Mouse (Mus musculus): Measurements from ENCODE around the gene Cpxm1. TPM values are rescaled to one million over a fixed set of nuclear protein-coding genes. Genes with fewer than 3 reads are reported as not detected.
"Not testable (repeated sequence)": the region's sequence is repeated elsewhere in the genome, so short reads cannot be mapped to it uniquely, and the experiment has no call there.

The Cpxm1 gene
- polyA plus RNA-seq, 1 experiment from 2014 or later: 30.8 TPM

DNA sequence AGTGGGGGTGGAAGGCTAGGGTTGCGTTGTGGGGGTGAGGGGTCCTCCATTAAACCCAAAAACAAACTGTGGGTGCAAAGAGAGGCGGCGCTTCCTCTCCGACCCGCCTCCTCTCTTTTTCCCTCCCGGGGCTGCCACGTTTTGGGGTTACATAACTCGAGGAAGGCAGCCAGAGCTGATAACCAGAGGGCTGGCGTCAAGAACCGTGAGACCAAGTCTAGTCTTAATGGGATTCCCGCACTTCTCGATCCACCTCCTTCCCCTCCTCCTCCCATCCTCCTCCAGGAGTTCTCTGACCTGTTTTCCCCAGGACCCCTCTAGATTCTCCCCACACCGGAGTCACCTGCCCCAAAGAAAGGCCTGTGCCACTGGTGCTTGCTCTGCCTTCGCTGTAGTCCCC, 717 bp upstream of the Cpxm1 start:
- no peak overlapping the region for H3K27ac ChIP-seq
- peak overlapping the region; percentile 69 for H3K4me3 ChIP-seq
- H3K36me3 ChIP-seq: no peaks in the 10 kb centered on the region
- 12% methylated on average over 14 of the region's 14 CpGs for WGBS
- H3K9ac ChIP-seq: no peak overlapping the region; the same call in 1 of the 2 replicates
- H3K27me3 ChIP-seq: peaks cover 21% of the 10 kb centered on the region
- no peak for ATAC-seq (replicated peaks; ENCODE audit: insufficient number of reproducible peaks, insufficient read depth, low FRiP score, low read depth)
- no peaks in the 10 kb centered on the region for H3K9me3 ChIP-seq (replicated peaks)
- H3K4me1 ChIP-seq (replicated peaks): peaks cover 18% of the 10 kb centered on the region
- peak overlapping the region; percentile 98 for H3K4me2 ChIP-seq

DNA sequence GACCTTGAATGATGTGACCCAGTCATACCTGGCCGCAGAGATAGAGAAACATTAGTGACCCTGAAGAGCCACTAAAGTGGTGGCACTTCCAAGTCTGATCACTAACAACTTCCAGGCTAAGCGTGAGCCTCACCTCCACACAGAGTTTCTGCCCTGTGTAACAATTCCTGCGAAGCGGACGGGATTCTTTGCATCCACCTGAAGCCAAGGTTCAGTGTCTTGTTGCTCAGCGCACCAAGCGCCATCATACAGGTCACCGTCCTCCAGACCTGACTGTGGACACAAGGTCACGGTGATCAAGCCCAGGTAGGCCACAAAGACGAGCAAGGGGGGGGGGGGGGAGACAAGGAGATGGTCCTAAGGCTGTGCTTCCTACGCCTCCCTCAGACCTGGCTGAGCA, 1.7 kb downstream of the Cpxm1 start:
- Histone ChIP-seq H3K4me3 (no peak overlapping the region), H3K36me3 (no peaks in the 10 kb centered on the region), H3K4me2 (no peak overlapping the region), H3K9ac (no peak overlapping the region), H3K27ac (no peak overlapping the region), H3K27me3 (peaks cover 21% of the 10 kb centered on the region), H3K9me3 (replicated peaks) (no peaks in the 10 kb centered on the region), H3K4me1 (replicated peaks) (peaks cover 18% of the 10 kb centered on the region)
- WGBS: 95% methylated on average over 11 of the region's 11 CpGs
- no peak for ATAC-seq (replicated peaks; ENCODE audit: insufficient number of reproducible peaks, insufficient read depth, low FRiP score, low read depth)

DNA sequence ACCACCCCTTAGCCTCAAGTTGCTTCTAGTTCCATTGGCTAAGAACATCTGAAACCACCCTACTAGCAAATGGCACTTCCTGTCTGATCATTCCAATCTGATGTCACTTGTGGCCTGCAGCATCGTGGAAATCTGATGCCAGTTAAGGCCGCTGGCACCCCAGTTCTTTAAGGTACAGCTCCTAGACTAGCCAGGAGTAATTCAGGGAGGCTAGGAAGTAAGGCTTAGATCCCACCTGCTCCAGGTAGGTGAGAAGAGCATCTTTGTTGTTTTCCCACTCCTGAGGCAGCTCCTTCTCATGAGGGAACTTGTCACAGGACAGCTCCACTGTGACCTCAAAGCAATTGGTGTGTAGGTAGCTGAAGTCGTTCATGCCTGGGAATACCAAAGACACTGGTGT, 4.5 kb downstream of the Cpxm1 start:
- no peaks in the 10 kb centered on the region for H3K9me3 ChIP-seq (replicated peaks)
- H3K4me2 ChIP-seq: no peak overlapping the region
- no peak overlapping the region for H3K9ac ChIP-seq
- 0 out of 2 replicates have a peak, but pooled peaks cover 10% of the 10 kb centered on the region for H3K27me3 ChIP-seq
- WGBS: 76% methylated on average over 3 of the region's 3 CpGs
- peaks cover 12% of the 10 kb centered on the region for H3K4me1 ChIP-seq (replicated peaks)
- H3K27ac ChIP-seq: no peak overlapping the region
- no peak for ATAC-seq (replicated peaks; ENCODE audit: insufficient number of reproducible peaks, insufficient read depth, low FRiP score, low read depth)
- no peaks in the 10 kb centered on the region for H3K36me3 ChIP-seq
- H3K4me3 ChIP-seq: no peak overlapping the region

DNA sequence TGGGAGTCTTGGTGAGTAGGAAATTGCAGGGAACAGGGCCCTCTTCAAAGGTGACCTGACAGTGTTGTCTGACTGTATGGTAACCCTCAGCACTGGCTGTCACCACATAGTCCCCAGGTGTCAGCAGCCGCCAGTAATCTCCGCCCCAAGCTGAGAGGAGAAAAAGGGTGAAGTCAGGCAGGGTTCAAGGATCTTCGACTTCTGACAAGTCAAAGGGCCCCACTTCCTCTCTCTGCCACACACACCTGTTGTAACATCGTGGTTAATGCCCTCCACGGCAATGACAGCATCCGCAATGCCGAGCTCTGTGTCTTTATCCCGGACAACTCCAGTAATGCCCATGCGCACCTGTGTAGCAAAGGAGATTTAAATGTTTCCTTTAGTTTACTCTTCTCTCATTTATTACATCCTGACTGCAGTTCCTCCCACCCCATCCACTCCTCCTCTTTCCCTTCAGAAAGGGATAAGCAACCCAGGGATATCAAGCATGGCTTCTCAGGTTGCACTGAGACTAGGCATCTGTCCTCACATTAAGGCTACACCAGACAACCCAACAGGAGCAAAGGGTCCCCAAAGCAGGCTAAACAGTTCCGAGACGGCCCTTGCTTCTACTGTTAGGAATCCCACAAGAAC, 6.3 kb downstream of the Cpxm1 start:
- Histone ChIP-seq H3K27ac (no peak overlapping the region), H3K4me1 (replicated peaks) (no peaks in the 10 kb centered on the region), H3K9me3 (replicated peaks) (no peaks in the 10 kb centered on the region), H3K27me3 (no peaks in the 10 kb centered on the region), H3K4me3 (no peak overlapping the region), H3K36me3 (no peaks in the 10 kb centered on the region), H3K9ac (no peak overlapping the region), H3K4me2 (no peak overlapping the region)
- WGBS: 73% methylated on average over 11 of the region's 11 CpGs
- no peak for ATAC-seq (replicated peaks; ENCODE audit: insufficient number of reproducible peaks, insufficient read depth, low FRiP score, low read depth)

DNA sequence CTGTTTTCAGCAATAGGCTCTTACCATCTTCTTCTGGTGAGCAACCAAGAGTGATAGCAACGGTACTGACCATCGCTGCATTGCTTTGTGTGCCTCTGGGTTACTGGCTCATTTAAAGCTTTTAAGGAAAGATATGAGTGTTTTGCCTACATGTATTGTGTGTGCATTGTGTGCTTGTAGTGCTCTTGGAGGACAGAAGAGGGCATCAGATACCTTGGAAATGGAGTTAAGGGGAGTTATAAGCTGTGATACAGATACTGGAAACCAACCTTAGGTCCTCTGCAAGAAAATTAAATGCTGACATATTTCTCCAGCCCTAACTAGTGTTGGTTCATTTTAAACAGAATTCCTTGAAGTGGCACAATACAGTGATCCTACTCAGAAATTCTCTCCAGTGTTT, 8.6 kb downstream of the Cpxm1 start:
- H3K9me3 ChIP-seq (replicated peaks): no peaks in the 10 kb centered on the region
- H3K4me2 ChIP-seq: no peak overlapping the region
- H3K27me3 ChIP-seq: no peaks in the 10 kb centered on the region
- no peak overlapping the region for H3K4me3 ChIP-seq
- H3K27ac ChIP-seq: no peak overlapping the region
- H3K9ac ChIP-seq: no peak overlapping the region
- no peak for ATAC-seq (replicated peaks; ENCODE audit: insufficient number of reproducible peaks, insufficient read depth, low FRiP score, low read depth)
- no peaks in the 10 kb centered on the region for H3K36me3 ChIP-seq
- 83% methylated on average over 2 of the region's 2 CpGs for WGBS
- no peaks in the 10 kb centered on the region for H3K4me1 ChIP-seq (replicated peaks)

DNA sequence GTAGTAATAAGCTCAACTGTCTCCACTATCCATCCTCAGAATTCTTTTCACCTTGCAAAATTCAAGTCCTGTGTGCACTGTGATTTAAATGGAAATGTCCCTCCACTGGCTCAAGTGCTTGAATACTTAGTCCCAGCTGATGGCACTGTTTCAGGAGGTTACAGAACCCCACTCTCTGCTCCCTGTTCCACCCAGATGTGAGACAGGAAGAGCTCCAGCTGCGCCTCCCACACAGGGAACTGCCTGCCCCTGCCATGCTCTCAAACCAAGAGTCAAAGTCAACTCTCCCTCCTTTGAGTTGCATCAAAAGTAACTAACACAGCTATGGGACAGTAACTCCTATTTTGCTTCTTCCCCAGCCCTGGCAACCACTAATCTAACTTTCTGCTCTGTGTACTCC, 11.2 kb downstream of the Cpxm1 start:
- WGBS: 57% methylated on average over 1 of the region's 1 CpGs
- Histone ChIP-seq H3K36me3 (no peaks in the 10 kb centered on the region), H3K9ac (no peak overlapping the region), H3K4me2 (no peak overlapping the region), H3K4me1 (replicated peaks) (no peaks in the 10 kb centered on the region), H3K4me3 (no peak overlapping the region), H3K27me3 (peaks cover 2% of the 10 kb centered on the region; the same call in 1 of the 2 replicates), H3K27ac (no peak overlapping the region), H3K9me3 (replicated peaks) (no peaks in the 10 kb centered on the region)
- no peak for ATAC-seq (replicated peaks; ENCODE audit: insufficient number of reproducible peaks, insufficient read depth, low FRiP score, low read depth)

DNA sequence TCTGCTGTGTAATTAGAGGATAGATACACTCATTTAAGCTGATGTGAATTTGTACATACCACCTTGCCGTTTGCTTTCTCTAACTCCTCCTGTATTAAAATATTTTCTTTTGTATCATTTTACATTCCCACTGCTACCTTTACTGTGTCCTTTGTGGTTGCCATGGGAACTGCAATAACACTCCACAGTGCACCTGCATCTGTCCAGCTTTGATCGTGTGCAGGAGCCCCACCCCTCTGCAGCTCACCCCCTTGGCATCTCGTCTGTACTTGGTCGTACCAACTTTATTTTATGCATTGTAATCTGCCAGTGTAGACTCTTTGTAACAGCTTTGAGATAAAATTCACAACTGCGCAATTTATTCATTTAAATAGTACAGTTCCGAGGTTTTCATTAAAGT, 13.5 kb downstream of the Cpxm1 start:
- no peaks in the 10 kb centered on the region for H3K36me3 ChIP-seq
- H3K27me3 ChIP-seq: peaks cover 2% of the 10 kb centered on the region; the same call in 1 of the 2 replicates
- H3K4me3 ChIP-seq: no peak overlapping the region
- ATAC-seq (replicated peaks; ENCODE audit: insufficient number of reproducible peaks, insufficient read depth, low FRiP score, low read depth): no peak
- no peaks in the 10 kb centered on the region for H3K4me1 ChIP-seq (replicated peaks)
- H3K9ac ChIP-seq: no peak overlapping the region
- H3K4me2 ChIP-seq: no peak overlapping the region
- WGBS: 70% methylated on average over 6 of the region's 6 CpGs
- H3K9me3 ChIP-seq (replicated peaks): no peaks in the 10 kb centered on the region
- H3K27ac ChIP-seq: no peak overlapping the region

DNA sequence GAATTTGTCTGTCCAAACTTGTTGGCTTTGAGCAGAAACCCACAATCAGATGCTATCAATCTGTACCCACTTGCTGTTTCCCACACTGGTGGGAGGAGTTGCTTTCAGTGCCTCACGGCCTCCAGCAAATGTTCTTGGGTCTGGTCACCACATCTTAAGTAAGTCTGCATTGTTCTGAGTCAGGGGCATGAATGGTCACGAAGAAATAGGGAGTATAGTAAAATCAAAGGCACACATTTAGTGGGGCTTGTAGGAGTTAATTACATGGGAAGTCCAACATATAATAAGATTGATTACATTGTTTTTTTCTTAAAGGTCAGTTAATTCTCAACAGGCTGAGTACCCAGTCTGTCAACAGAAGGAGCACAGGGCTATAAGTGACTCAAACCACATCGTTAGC, 14.2 kb downstream of the Cpxm1 start:
- ATAC-seq (replicated peaks; ENCODE audit: insufficient number of reproducible peaks, insufficient read depth, low FRiP score, low read depth): no peak
- H3K4me2 ChIP-seq: no peak overlapping the region
- no peak overlapping the region for H3K27ac ChIP-seq
- 58% methylated on average over 3 of the region's 3 CpGs for WGBS
- no peaks in the 10 kb centered on the region for H3K36me3 ChIP-seq
- H3K4me3 ChIP-seq: no peak overlapping the region
- no peak overlapping the region for H3K9ac ChIP-seq
- no peaks in the 10 kb centered on the region for H3K4me1 ChIP-seq (replicated peaks)
- H3K9me3 ChIP-seq (replicated peaks): no peaks in the 10 kb centered on the region
- peaks cover 2% of the 10 kb centered on the region; the same call in 1 of the 2 replicates for H3K27me3 ChIP-seq

DNA sequence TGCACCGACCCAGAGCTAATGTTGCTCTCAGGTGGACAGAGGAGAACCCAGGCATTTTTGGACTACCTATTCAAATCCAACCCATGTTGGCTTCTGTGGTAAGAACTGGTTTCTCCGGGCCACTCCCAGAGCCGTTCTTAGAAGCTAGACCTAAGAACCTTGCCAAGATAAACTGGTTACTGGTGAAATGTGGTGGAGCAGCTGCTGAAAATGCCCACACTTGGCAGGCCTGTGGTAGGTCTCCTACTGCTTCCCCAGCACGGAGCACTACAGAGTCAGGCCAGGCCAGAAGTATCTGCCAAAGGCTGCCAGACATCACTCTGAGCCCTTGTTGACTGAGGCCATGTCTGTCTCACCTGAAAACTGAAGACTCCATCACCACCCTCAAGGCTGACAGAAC, 22.4 kb downstream of the Cpxm1 start:
- H3K4me1 ChIP-seq (replicated peaks): no peaks in the 10 kb centered on the region
- H3K4me3 ChIP-seq: no peak overlapping the region
- no peak overlapping the region for H3K9ac ChIP-seq
- peaks cover 13% of the 10 kb centered on the region; the same call in 1 of the 2 replicates for H3K27me3 ChIP-seq
- no peak for ATAC-seq (replicated peaks; ENCODE audit: insufficient number of reproducible peaks, insufficient read depth, low FRiP score, low read depth)
- no peak overlapping the region for H3K27ac ChIP-seq
- 59% methylated on average over 4 of the region's 4 CpGs for WGBS
- H3K36me3 ChIP-seq: no peaks in the 10 kb centered on the region
- no peaks in the 10 kb centered on the region for H3K9me3 ChIP-seq (replicated peaks)
- no peak overlapping the region for H3K4me2 ChIP-seq

DNA sequence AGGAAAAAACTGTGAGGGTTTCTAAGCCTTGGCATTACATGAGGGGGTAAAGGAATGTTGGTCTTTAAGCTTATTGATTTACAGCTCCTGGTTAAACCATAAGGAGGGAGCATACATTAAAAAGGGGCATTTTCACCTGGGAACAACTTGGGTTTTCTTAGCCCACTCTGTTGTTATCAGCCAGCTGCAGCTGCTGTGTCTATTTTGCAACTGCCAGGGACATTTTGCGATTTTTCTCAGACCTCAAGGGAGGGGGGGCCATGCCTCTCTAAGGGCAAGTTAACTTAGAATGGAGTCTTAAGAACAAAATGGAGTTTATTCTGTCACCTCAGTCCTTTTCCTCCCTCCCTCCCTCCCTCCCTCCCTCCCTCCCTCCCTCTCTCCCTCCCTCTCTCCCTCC, 24.3 kb downstream of the Cpxm1 start:
- not testable (repeated sequence) for H3K27ac ChIP-seq; H3K4me2 ChIP-seq; H3K9ac ChIP-seq; H3K4me1 ChIP-seq (replicated peaks); ATAC-seq (replicated peaks; ENCODE audit: insufficient number of reproducible peaks, insufficient read depth, low FRiP score, low read depth); H3K4me3 ChIP-seq; H3K36me3 ChIP-seq; H3K9me3 ChIP-seq (replicated peaks)
- H3K27me3 ChIP-seq: peaks cover 13% of the 10 kb centered on the region; the same call in 1 of the 2 replicates
- WGBS: 36% methylated on average over 1 of the region's 1 CpGs

DNA sequence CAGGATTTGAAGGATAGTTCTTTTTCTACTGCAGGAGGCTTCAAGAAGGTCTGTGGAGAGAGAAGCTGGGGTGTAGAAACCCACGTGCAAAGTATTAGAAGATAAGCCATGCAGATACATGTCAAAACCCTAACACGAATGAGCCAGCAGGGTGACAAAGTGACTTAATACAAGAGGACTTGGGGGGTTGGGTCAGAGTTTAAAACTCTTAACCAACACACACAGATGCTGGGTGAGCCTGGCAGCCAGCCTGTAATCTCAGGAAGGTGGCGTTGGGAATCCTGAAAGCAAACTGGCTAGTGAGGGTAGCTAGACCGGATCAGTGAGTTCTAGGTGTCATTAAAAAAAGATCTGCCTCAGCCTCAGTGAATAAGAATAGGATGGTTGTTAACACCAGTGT, 30.0 kb downstream of the Cpxm1 start:
- Histone ChIP-seq H3K9ac (no peak overlapping the region), H3K9me3 (replicated peaks) (no peaks in the 10 kb centered on the region), H3K27me3 (peaks cover 31% of the 10 kb centered on the region), H3K4me1 (replicated peaks) (peaks cover 11% of the 10 kb centered on the region), H3K4me2 (no peak overlapping the region), H3K36me3 (no peaks in the 10 kb centered on the region), H3K27ac (no peak overlapping the region), H3K4me3 (no peak overlapping the region)
- 62% methylated on average over 4 of the region's 4 CpGs for WGBS
- no peak for ATAC-seq (replicated peaks; ENCODE audit: insufficient number of reproducible peaks, insufficient read depth, low FRiP score, low read depth)
